Mouse (Mus musculus): ENCODE measurements around the gene Mrpl30.

DNA sequence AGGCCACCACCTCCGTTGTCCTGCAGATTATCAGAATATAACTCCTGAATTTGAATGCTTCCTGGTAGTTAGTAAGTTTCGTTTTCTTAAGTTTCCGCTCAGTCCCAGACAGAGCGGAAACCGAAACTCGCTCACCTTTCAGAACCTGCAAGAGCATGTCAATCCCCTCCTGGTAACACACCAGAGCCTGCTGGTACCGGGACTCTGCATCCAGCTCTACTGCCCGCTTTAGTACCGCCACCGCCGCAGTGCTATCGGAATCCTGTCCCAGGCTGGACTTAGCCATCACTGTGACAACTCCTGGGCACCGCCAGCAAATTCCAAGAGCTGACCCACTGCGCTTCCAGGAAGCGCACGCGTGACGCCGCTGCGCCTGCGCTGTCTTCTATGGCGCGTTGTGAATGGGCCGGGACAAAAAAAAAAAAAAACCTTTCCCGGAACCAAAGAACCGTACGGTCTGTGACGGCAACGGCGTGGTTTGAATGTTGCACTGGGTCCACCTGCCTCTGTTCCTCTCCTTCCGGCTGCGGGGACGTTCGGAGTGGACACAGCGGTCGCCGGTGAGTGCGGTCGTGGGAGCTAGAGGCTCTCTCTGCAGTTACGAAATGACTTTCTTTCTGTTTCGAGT lies at the start of gene Mrpl30, which contains the start of gene Mitd1:
- TF ChIP-seq EP300 (IDR thresholded peaks at IDR 0.05; ENCODE audit: low read depth) (peak; percentile 68), CTCF (IDR thresholded peaks at IDR 0.05; ENCODE audit: low read depth) (no peak)
